Mouse (Mus musculus) bone marrow, adult 2 months (tissue): ENCODE measurements around the gene Atxn1.

Experiments used
- CTCF ChIP-seq: fragments of 200-500 bp; IDR thresholded peaks from 2 replicates; pipeline ENCODE4 v1.5.1; 2011; ENCODE audit warnings: low read length, control low read depth; ENCODE audit not compliant: control insufficient read depth, insufficient read depth
- POLR2A ChIP-seq: fragments of 200-500 bp; IDR thresholded peaks from 2 replicates; pipeline ENCODE4 v1.6.1; 2011; ENCODE audit warnings: low read depth, mild to moderate bottlenecking, control low read depth, low read length, borderline replicate concordance; ENCODE audit not compliant: control insufficient read depth

DNA sequence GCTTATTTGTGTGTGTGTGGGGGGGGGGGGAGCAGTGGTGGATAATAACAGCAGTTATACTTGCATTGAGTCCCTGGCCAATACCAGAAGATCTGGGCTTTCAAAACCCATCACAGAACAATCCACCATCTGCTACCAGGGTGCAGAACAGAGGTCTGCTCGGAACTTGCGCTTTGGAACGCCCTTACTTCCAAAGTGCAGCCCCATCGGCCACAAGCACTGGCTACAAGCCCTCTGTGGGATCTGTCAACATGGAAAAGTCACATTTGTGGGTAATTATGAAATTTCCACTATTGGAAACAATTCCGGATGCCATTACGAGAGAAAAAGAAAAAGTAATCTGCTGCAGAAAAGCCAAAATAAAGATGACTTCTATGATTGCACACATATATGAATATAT is 25.2 kb downstream of the Atxn1 start:
- TF ChIP-seq POLR2A: no peak
- TF ChIP-seq CTCF: no peak
